Mouse (Mus musculus) brain, embryonic 14.5 days (tissue): Measurements from ENCODE around the gene Hnrnpr.

Experiments
- CTCF ChIP-seq: fragments of 200-500 bp; IDR thresholded peaks from 2 replicates; pipeline ENCODE4 v1.5.1; 2012; ENCODE audit warnings: inconsistent platforms, mild to moderate bottlenecking, moderate library complexity, borderline replicate concordance; ENCODE audit not compliant: insufficient read depth, insufficient read length; ENCODE audit errors: extremely low read depth
- POLR2A ChIP-seq: fragments of 200-500 bp; IDR thresholded peaks from 2 replicates; pipeline ENCODE4 v1.6.1; 2012; ENCODE audit warnings: mild to moderate bottlenecking, inconsistent platforms, borderline replicate concordance; ENCODE audit not compliant: poor library complexity, insufficient read depth, insufficient read length, severe bottlenecking; ENCODE audit errors: extremely low read depth

- TF ChIP-seq CTCF = no peak
- no peak for TF ChIP-seq POLR2A
Observed at GRCm38 (mm10) chr4:136327238-136327637, 16.5 kb downstream of the Hnrnpr start.
